Mouse (Mus musculus) spleen, adult 2 months (tissue): Measurements from ENCODE around the gene Tchhl1.

Experiments used
- CTCF ChIP-seq: fragments of 200-500 bp; IDR thresholded peaks from 2 replicates; pipeline ENCODE4 v1.5.1; 2011; ENCODE audit warnings: mild to moderate bottlenecking, inconsistent platforms; ENCODE audit not compliant: insufficient read depth, insufficient read length, insufficient replicate concordance; ENCODE audit errors: extremely low read depth
- POLR2A ChIP-seq: fragments of 200-500 bp; IDR thresholded peaks from 2 replicates; pipeline ENCODE4 v1.6.1; 2011; ENCODE audit warnings: low read depth, low read length, inconsistent platforms

DNA sequence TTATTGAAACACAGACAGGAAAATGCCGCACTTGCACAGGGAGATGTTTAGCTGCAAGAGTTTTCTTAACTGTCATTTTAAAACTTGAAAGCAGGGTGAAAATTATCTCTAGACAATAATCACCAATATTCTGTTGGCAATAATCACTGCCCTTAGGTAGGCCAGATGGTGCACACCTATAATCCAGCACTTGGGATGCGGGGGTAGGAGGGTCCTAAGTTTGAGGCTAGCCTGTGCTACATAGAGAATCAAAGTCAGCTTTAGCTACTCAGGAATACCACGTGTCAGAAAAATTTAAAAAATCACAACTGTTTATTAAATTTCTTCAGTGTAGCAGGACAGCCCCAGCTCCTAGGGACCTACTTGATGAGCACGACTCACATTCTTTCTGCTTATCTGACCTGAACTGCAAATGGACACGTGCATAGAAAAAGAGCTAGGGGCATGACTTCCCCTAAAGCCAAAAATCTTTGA, 51.3 kb downstream of the Tchhl1 start:
- TF ChIP-seq CTCF (no peak), POLR2A (no peak)
